Mouse (Mus musculus) kidney, postnatal 25 days (tissue): ENCODE results near the gene Lnx2.

ENCODE experiments used
- DNase-seq, 2 experiments: peaks; one replicate each; pipeline ENCODE4 v3.0.0; 2021; ENCODE audit warnings: mixed read lengths in 2 of 2

Gene Lnx2

GRCm38 (mm10) chr5:147076026-147076798 lies at the start of gene Lnx2:
Lnx2 (minus strand) TSS chr5:147076586.
- peak; percentile 98 to 100 for DNase-seq

- no peak for DNase-seq
These were observed 49.3 kb upstream of the Lnx2 start for GRCm38 (mm10) chr5:147125542-147126185.

GRCm38 (mm10) chr5:147124794-147125193 lies 48.4 kb upstream of the Lnx2 start:
- no peak for DNase-seq

- no peak for DNase-seq
These were observed 44.8 kb upstream of the Lnx2 start for GRCm38 (mm10) chr5:147121146-147121545.

- no peak for DNase-seq
These were observed 40.6 kb upstream of the Lnx2 start for GRCm38 (mm10) chr5:147117027-147117426.

- no peak for DNase-seq
These were observed 39.2 kb upstream of the Lnx2 start for GRCm38 (mm10) chr5:147115631-147116030.

GRCm38 (mm10) chr5:147114738-147115137 lies 38.4 kb upstream of the Lnx2 start:
- DNase-seq, result no peak

- DNase-seq, result peak in 1 of 2 experiments; percentile 40
These were observed 32.6 kb upstream of the Lnx2 start for GRCm38 (mm10) chr5:147108861-147109591.

- no peak for DNase-seq
These were observed 30.9 kb upstream of the Lnx2 start for GRCm38 (mm10) chr5:147107276-147107675.

- DNase-seq, result no peak
These were observed 25.9 kb upstream of the Lnx2 start for GRCm38 (mm10) chr5:147102295-147102694.

GRCm38 (mm10) chr5:147100180-147100579 lies 23.8 kb upstream of the Lnx2 start:
- no peak for DNase-seq

GRCm38 (mm10) chr5:147098667-147099066 lies 22.3 kb upstream of the Lnx2 start:
- no peak for DNase-seq

- no peak for DNase-seq
These were observed 20.2 kb upstream of the Lnx2 start for GRCm38 (mm10) chr5:147096586-147096985.

GRCm38 (mm10) chr5:147094296-147094695 lies 17.9 kb upstream of the Lnx2 start:
- no peak for DNase-seq

- no peak for DNase-seq
These were observed 16.1 kb upstream of the Lnx2 start for GRCm38 (mm10) chr5:147092448-147092847.

- no peak for DNase-seq
These were observed 14.0 kb upstream of the Lnx2 start for GRCm38 (mm10) chr5:147090256-147090963.

- no peak for DNase-seq
These were observed 13.4 kb upstream of the Lnx2 start for GRCm38 (mm10) chr5:147089836-147090235.

GRCm38 (mm10) chr5:147086816-147087215 lies 10.4 kb upstream of the Lnx2 start:
- DNase-seq, result no peak

GRCm38 (mm10) chr5:147085201-147085894 lies 9.0 kb upstream of the Lnx2 start:
- no peak for DNase-seq

- peak; percentile 63 to 67 for DNase-seq
These were observed 1.9 kb upstream of the Lnx2 start for GRCm38 (mm10) chr5:147078110-147078900.

GRCm38 (mm10) chr5:147077305-147078034 lies 1.1 kb upstream of the Lnx2 start:
- peak; percentile 96 to 97 for DNase-seq
